Mouse (Mus musculus): ENCODE measurements around the gene Ttc9.

GRCm38 (mm10) chr12:81623377-81623776 lies 7.7 kb upstream of the Ttc9 start:
- TF ChIP-seq TAL1 (IDR thresholded peaks at IDR 0.05; ENCODE audit: low read length) (no peak), GATA1 (IDR thresholded peaks at IDR 0.05; ENCODE audit: low read length) (no peak)
